Mouse (Mus musculus) heart, embryonic 10.5 days (tissue): ENCODE data around the gene Smarcc2. TPM values are rescaled to one million over a fixed set of nuclear protein-coding genes. Genes with fewer than 3 reads are reported as not detected.

Source experiments
- DNase-seq: peaks from one replicate; pipeline ENCODE4 v3.0.0-alpha.2; 2017; ENCODE audit warnings: low spot score
- H3K27ac ChIP-seq: fragments of 300-500 bp; sonication (generic); 2 replicates; pipeline ENCODE4 v1.5.1; 2016; ENCODE audit warnings: mild to moderate bottlenecking
- H3K27me3 ChIP-seq: fragments of 300-500 bp; sonication (generic); 2 replicates; pipeline ENCODE4 v1.6.1; 2016; ENCODE audit warnings: mild to moderate bottlenecking; ENCODE audit not compliant: poor library complexity, insufficient read depth, severe bottlenecking
- H3K36me3 ChIP-seq: fragments of 300-500 bp; sonication (generic); 2 replicates; pipeline ENCODE4 v1.6.1; 2016; ENCODE audit warnings: mild to moderate bottlenecking, moderate library complexity
- H3K4me1 ChIP-seq: fragments of 300-500 bp; sonication (generic); 2 replicates; pipeline ENCODE4 v1.6.1; 2016; ENCODE audit warnings: mild to moderate bottlenecking
- H3K4me3 ChIP-seq: fragments of 300-500 bp; sonication (generic); 2 replicates; pipeline ENCODE4 v1.5.1; 2016; ENCODE audit warnings: mild to moderate bottlenecking, moderate library complexity
- H3K9me3 ChIP-seq: fragments of 300-500 bp; sonication (generic); 2 replicates; pipeline ENCODE4 v1.6.1; 2016; ENCODE audit warnings: mild to moderate bottlenecking, moderate library complexity
- WGBS: fragments of 180-500 bp; shearing (Covaris S2); methylation state at CpG from one replicate; pipeline ENCODE4 v1.1.7; 2016; 5-methylcytosine and 5-hydroxymethylcytosine counted together
- polyA plus RNA-seq: library from polyadenylated mRNA; unstranded; fragments of >200 nt; fragmentation: Nextera tagmentation; extraction: Ambion mirVana; gene quantifications from 2 replicates; pipeline ENCODE4 v1.2.1, GENCODE M21; 2016

Smarcc2 gene
- polyA plus RNA-seq, 1 experiment from 2014 or later, result 68.7 TPM

DNA sequence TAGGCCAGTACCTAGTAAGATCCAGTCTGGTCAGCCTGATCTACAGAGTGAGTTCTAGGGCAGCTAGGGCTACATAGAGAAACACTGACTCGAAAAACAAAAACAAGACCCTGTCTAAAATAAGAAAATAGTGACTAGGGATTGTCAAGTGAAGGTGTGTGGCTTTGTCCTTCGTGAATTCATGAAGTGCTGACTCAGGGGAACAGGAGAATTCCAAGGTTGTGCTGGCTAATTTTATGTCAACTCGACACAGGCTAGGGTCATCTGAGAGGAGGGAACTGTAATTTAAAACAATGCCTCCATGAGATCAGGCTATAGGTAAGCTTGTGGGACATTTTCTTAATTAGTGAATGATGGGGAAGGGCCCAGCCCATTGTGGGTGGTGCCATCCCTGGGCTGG lies 4.6 kb upstream of the Smarcc2 start:
- DNase-seq, result no peak
- H3K4me1 ChIP-seq, result no peaks in the 10 kb centered on the region
- no peaks in the 10 kb centered on the region for H3K36me3 ChIP-seq
- no peak overlapping the region for H3K27ac ChIP-seq
- no peaks in the 10 kb centered on the region for H3K27me3 ChIP-seq
- H3K9me3 ChIP-seq, result no peaks in the 10 kb centered on the region
- WGBS, result 76% methylated on average over 3 of the region's 3 CpGs
- no peak overlapping the region for H3K4me3 ChIP-seq

DNA sequence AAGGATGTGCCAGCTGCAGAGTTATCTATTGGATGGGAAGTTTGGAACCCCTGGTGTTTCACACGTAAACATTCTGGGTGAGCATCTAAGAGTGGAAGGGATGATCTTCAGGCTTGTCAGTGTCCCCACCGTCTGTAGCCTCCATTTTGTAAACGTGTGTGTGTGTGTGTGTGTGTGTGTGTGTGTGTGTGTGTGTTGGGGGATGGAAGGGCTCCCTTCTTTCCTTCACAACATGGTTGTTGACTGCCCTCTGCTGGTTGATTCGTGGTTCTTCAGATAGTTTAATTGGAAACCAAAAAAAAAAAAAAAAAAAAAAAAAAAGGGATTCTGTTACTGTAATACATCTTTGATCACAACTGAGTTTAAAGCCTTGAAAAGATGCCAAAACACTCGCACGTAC lies 3.8 kb upstream of the Smarcc2 start:
- Histone ChIP-seq H3K36me3 (no peaks in the 10 kb centered on the region), H3K4me1 (peaks cover 2% of the 10 kb centered on the region), H3K27ac (peak overlapping the region; percentile 56; the same call in 1 of the 2 replicates), H3K4me3 (0 out of 2 replicates have a peak overlapping the region, but pooled peaks have one; percentile 24), H3K9me3 (no peaks in the 10 kb centered on the region), H3K27me3 (no peaks in the 10 kb centered on the region)
- WGBS, result 2% methylated on average over 6 of the region's 6 CpGs
- peak; percentile 85 for DNase-seq

DNA sequence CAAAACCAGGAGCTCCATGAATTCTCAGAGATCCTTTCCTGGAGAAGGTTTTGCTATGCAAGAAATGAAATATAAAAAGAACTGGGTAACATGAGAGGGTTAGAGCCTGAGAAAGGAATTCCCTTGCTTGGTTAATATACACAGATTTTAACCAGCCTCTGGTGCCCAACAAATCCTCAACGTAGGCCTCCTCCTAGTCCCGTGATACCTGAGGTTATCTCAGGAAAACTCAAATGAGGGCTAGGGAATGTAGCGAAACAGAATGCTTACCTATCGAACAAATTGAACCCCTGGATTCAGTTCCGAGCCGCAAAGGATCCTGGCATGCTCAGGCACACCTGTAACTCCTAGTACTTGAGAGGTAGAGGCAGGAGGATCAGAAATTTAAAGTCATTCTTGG lies 1.4 kb upstream of the Smarcc2 start:
- Histone ChIP-seq H3K36me3 (peaks cover 17% of the 10 kb centered on the region), H3K27ac (no peak overlapping the region), H3K9me3 (no peaks in the 10 kb centered on the region), H3K27me3 (no peaks in the 10 kb centered on the region), H3K4me1 (peaks cover 10% of the 10 kb centered on the region), H3K4me3 (no peak overlapping the region)
- DNase-seq, result no peak
- WGBS, result 83% methylated on average over 6 of the region's 6 CpGs

DNA sequence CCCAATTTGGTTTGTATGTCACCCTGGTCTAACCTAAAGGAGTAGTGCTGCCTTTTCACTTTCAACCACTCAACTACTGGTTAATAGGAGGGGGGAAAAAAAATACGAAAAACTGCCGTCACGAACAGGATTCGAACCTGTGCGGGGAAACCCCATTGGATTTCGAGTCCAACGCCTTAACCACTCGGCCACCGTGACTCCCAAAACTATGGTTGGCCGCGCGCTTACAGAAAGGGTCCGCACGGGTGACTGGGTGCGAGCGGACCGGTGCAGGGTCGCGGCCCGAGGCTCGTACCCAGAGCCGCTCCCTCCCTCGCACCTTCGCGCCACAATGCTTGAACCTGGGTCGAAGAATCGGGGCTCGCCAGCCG lies 715 bp upstream of the Smarcc2 start:
- Histone ChIP-seq H3K4me1 (peaks cover 10% of the 10 kb centered on the region), H3K4me3 (peak overlapping the region; percentile 90), H3K27ac (peak overlapping the region; percentile 98), H3K36me3 (peaks cover 23% of the 10 kb centered on the region), H3K9me3 (no peaks in the 10 kb centered on the region), H3K27me3 (no peaks in the 10 kb centered on the region)
- WGBS, result under 1% methylated on average over 29 of the region's 29 CpGs
- peak; percentile 94 for DNase-seq

DNA sequence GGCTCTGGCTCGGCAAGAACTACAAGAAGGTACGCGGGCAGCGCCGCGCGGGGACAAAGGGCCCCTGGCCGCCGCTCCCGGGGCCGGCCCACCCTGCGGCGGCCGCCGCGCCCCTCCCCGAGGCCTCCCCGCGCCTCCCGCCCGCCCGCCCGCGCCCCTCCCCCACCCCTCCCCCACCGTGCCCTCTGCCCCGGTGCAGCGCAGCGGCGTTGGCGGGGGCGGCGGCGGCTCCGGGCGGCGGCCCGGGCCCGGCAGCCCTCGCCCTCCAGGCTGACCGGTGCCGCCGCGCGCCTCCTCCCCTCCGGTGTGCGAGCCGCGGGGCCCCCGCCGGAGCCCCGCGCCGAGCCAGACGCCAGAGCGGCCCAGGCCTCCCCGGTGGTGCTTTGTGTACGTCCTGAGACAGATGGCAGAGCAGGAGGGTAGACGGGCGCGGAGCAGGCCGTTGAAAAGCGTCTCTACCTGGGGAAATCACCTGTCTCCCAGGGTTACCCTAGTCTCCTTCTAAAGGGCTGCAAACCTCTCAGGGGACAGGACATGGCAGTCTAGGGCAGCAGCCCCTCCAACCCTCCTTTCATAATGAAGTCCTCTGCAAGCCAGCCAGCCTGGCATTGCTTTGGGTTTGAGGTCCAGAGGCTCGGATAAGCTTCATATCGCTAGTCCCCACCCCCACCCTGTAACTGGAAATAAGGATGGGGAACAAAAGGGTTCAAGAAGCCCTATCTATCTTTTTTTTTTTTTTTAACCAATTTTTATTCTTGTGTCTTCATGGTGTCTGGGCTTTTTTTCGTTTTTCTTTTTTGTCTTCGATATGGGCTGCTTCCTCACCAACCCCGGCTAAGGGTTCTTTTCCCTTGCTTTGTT lies 591 bp downstream of the Smarcc2 start:
- no peaks in the 10 kb centered on the region for H3K9me3 ChIP-seq
- H3K27ac ChIP-seq, result peak overlapping the region; percentile 98
- H3K4me3 ChIP-seq, result peak overlapping the region; percentile 90
- peaks cover 37% of the 10 kb centered on the region for H3K36me3 ChIP-seq
- peaks cover 10% of the 10 kb centered on the region for H3K4me1 ChIP-seq
- no peaks in the 10 kb centered on the region for H3K27me3 ChIP-seq
- peak; percentile 81 for DNase-seq
- WGBS, result 2% methylated on average over 42 of the region's 67 CpGs

DNA sequence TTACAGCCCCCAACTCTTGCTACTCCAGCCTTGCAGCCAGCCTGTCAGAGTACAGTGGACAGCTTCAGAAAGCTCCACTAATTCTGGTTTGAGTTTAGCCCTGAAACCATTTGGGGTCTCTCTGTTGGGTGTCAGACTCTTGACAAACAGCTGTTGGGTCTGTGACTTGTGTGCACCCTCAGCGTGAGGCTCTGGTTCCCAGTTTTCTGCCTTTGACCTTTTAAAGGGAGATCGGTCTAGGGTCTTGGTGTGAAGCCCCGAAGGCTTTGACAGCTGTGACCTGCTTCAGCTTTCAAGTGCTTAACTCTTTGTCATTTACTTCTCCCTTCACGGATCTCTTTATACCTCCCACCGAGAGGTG lies 1.2 kb downstream of the Smarcc2 start:
- Histone ChIP-seq H3K4me1 (peaks cover 10% of the 10 kb centered on the region), H3K27me3 (no peaks in the 10 kb centered on the region), H3K27ac (peak overlapping the region; percentile 98), H3K4me3 (peak overlapping the region; percentile 90), H3K36me3 (peaks cover 43% of the 10 kb centered on the region), H3K9me3 (no peaks in the 10 kb centered on the region)
- WGBS, result 8% methylated on average over 5 of the region's 5 CpGs
- no peak for DNase-seq

DNA sequence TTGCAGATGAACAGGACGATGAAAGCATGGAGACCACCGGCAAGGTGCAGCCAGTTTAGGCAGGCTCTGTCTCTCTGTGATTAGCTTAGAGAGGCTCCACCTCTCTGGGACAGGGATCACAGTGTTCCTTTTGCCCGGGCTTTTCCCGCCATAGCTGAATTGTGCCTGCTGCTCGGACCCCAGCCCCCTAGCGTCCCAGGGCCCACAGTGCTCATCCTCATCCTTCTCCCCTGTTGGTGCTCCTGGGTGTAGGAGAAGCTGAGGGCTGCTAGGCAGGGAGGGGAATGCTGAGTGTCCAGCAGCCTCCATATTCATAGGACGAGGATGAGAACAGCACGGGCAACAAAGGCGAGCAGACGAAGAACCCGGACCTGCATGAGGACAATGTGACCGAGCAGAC lies 15.3 kb downstream of the Smarcc2 start:
- Histone ChIP-seq H3K9me3 (no peaks in the 10 kb centered on the region), H3K27me3 (no peaks in the 10 kb centered on the region), H3K4me3 (no peak overlapping the region), H3K27ac (no peak overlapping the region), H3K4me1 (no peaks in the 10 kb centered on the region), H3K36me3 (peaks cover 92% of the 10 kb centered on the region)
- no peak for DNase-seq
- whole genome bisulfite sequencing, result 82% methylated on average over 12 of the region's 12 CpGs

DNA sequence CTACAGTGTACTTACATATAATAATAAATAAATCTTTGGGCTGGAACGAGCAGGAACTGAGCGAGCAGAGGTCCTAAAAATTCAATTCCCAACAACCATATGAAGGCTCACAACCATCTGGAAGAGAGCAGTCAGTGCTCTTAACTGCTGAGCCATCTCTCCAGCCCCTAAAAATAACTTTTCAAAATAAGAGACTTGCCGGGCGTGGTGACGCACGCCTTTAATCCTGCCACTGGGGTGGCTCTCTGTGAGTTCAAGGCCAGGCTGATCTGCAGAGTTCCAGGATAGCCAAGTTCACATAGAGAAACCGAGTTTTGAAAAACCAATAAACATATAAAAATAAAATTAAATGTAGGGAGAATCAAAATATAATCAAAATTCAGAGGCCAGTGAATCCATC lies 27.3 kb downstream of the Smarcc2 start:
- Histone ChIP-seq H3K27ac (no peak overlapping the region), H3K4me1 (peaks cover 24% of the 10 kb centered on the region), H3K27me3 (no peaks in the 10 kb centered on the region), H3K9me3 (no peaks in the 10 kb centered on the region), H3K4me3 (no peak overlapping the region), H3K36me3 (peaks cover 97% of the 10 kb centered on the region)
- peak; percentile 63 for DNase-seq
- 83% methylated on average over 7 of the region's 7 CpGs for WGBS

DNA sequence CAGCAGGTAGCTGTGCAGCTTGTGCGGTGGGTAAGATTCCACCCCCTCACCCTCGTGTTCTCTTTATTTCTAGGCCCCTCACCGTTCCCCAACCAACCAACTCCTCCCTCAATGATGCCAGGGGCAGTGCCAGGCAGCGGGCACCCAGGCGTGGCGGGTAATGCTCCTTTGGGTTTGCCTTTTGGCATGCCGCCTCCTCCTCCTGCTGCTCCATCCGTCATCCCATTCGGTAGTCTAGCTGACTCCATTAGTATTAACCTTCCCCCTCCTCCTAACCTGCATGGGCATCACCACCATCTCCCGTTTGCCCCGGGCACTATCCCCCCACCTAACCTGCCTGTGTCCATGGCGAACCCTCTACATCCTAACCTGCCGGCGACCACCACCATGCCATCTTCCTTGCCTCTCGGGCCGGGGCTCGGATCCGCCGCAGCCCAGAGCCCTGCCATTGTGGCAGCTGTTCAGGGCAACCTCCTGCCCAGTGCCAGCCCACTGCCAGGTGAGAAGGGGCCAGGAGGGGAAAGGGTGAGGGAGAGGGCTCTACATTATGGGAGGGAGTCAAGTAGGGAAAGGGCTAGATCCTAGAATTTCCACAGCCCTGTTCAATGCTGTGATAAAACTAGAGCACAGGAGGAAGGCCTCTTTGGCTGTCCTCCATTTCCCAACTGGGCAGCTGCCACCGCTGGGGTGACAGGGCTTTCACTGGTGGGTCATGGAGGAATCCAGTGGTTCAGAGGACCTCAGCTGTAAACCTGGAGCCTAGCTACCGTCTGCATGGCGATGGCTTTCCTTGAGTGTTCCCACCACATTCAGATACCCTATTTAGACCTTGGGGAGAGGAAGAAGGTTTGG lies 29.0 kb downstream of the Smarcc2 start:
- peaks cover 88% of the 10 kb centered on the region for H3K36me3 ChIP-seq
- no peak overlapping the region for H3K4me3 ChIP-seq
- WGBS, result 91% methylated on average over 22 of the region's 22 CpGs
- DNase-seq, result no peak
- H3K4me1 ChIP-seq, result peaks cover 37% of the 10 kb centered on the region
- no peak overlapping the region for H3K27ac ChIP-seq
- no peaks in the 10 kb centered on the region for H3K9me3 ChIP-seq
- H3K27me3 ChIP-seq, result no peaks in the 10 kb centered on the region

DNA sequence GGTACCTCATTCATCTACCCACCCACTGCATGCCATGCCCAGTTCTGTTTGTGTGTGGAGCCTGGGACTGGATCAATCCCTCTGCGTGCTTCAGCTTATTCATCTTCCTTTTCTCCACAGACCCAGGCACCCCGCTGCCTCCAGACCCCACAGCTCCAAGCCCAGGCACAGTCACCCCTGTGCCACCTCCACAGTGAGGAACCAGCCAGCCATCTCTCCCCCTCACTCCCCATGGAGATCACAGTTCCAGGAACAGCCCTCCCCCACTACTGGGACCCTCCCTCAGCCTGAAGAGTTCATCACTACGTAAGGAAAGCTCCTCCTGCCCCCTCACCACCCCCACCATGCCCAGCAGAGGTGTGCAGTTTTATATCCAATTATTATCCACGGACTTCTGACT lies 29.7 kb downstream of the Smarcc2 start:
- 77% methylated on average over 4 of the region's 4 CpGs for WGBS

DNA sequence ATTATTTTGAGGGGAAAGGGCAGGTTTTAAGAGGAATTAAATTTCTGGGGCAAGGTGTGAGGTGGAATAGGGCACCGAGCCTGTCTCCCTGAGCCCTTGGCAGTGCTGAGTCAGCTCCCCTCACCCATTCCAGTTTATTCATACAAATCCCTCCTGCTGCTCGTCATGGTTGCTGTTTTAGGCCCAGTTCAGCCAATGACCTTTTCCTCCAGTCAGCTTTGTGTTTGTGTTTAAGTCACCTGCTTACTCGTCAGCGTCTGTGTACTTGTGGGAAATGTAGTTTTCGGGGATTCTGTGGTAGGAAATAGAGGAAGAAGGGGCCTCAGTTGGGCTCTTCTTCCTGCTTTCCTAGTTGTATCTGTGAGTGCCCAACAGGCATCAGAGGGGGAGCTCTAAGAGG lies 30.3 kb downstream of the Smarcc2 start:
- Histone ChIP-seq H3K4me3 (peak overlapping the region; percentile 1; the same call in 1 of the 2 replicates), H3K4me1 (peaks cover 38% of the 10 kb centered on the region), H3K27ac (peak overlapping the region; percentile 96), H3K9me3 (no peaks in the 10 kb centered on the region), H3K27me3 (no peaks in the 10 kb centered on the region), H3K36me3 (peaks cover 75% of the 10 kb centered on the region)
- DNase-seq, result no peak
- 59% methylated on average over 5 of the region's 5 CpGs for WGBS

More for the DNA sequence above, 29.7 kb downstream of the Smarcc2 start:
- no peaks in the 10 kb centered on the region for H3K27me3 ChIP-seq
- H3K4me3 ChIP-seq, result no peak overlapping the region
- DNase-seq, result no peak
- H3K4me1 ChIP-seq, result peaks cover 37% of the 10 kb centered on the region
- no peaks in the 10 kb centered on the region for H3K9me3 ChIP-seq
- peaks cover 81% of the 10 kb centered on the region for H3K36me3 ChIP-seq
- 0 out of 2 replicates have a peak overlapping the region, but pooled peaks have one; percentile 72 for H3K27ac ChIP-seq

DNA sequence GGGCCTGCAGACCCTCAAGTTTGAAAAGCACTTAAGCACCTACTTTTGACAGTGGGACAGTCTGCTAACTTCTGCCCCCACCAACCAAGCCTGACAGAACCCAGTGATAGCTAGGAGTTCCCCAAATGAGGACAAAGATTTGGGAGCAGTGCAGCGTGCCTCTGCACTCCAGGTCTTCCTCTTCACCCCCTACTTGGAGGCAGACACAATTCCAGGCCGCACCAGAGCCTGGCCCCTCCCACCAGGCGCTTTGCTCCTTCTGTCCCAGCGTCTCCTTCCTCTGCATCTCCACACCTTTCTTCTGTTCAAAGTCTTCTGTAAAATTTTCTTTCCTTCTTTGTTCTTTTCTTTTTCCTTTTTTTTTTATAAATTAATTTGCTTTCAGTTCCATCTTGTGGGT lies 30.7 kb downstream of the Smarcc2 start:
- Histone ChIP-seq H3K27me3 (no peaks in the 10 kb centered on the region), H3K9me3 (no peaks in the 10 kb centered on the region), H3K4me3 (peak overlapping the region; percentile 36), H3K4me1 (peaks cover 42% of the 10 kb centered on the region), H3K36me3 (peaks cover 71% of the 10 kb centered on the region), H3K27ac (peak overlapping the region; percentile 96)
- 42% methylated on average over 4 of the region's 4 CpGs for WGBS
- DNase-seq, result no peak

DNA sequence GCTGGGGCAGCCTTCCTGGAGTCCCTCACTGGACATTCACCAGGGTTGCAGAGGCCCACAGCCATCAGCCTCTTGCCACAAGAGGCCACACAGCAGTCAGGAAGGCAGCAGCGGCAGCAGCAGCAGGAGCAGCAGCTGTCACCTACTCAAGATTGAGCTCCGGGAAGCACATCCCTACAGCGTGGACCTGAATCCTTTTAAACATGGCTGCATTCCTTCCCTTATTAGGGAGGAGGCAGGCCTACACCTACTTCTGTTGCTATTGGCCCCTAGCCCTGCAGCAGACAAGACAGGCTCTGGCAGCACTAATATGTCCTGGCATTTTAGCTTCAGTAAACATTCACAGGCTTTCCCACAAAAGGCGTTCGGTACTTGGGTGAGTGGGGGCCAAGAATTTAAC lies 31.2 kb downstream of the Smarcc2 start:
- peaks cover 47% of the 10 kb centered on the region for H3K4me1 ChIP-seq
- WGBS, result 30% methylated on average over 5 of the region's 5 CpGs
- H3K27me3 ChIP-seq, result no peaks in the 10 kb centered on the region
- peak; percentile 86 for DNase-seq
- peak overlapping the region; percentile 36; the same call in 1 of the 2 replicates for H3K4me3 ChIP-seq
- H3K36me3 ChIP-seq, result peaks cover 68% of the 10 kb centered on the region
- no peaks in the 10 kb centered on the region for H3K9me3 ChIP-seq
- H3K27ac ChIP-seq, result peak overlapping the region; percentile 96
